9 mouse cellular contexts compared by ENCODE assay signal in genomic region chr16:87319541-87320251, GRCm38 (mm10). TPM values are rescaled to one million over a fixed set of nuclear protein-coding genes. Genes with fewer than 3 reads are reported as not detected.
DNase-seq lines count a peak whose midpoint lies in the region; ATAC-seq lines count a peak whose summit lies in the region.
"Had no signal": no experiment of that assay in that cellular context is flagged by ENCODE, and none has a peak within 500 bp of the region (broad histone marks: within the 10 kb centered on the region; RNA-seq: fewer than 3 reads in every experiment).

No protein-coding gene starts in this region.

- H3K36me3 ChIP-seq in heart, embryonic 11.5 days (ENCODE audit: control insufficient read depth, insufficient read depth, low read length): no peaks in the 10 kb centered on the region
- no peaks in the 10 kb centered on the region for H3K36me3 ChIP-seq in limb, embryonic 13.5 days
- no peaks in the 10 kb centered on the region for H3K36me3 ChIP-seq in neural tube, embryonic 14.5 days (ENCODE audit: control insufficient read depth, insufficient read depth, low read length)

- H3K9me3 ChIP-seq in heart, embryonic 11.5 days (replicated peaks; ENCODE audit: control insufficient read depth, low read length): no peaks in the 10 kb centered on the region
- no peaks in the 10 kb centered on the region for H3K9me3 ChIP-seq in limb, embryonic 13.5 days
- no peaks in the 10 kb centered on the region for H3K9me3 ChIP-seq in neural tube, embryonic 14.5 days (ENCODE audit: control insufficient read depth, low read length)

- no peak for ATAC-seq in heart, embryonic 11.5 days (replicated peaks; ENCODE audit: insufficient number of reproducible peaks, low FRiP score, low TSS enrichment)
- ATAC-seq in limb, embryonic 13.5 days (ENCODE audit: low FRiP score, low read depth): peak; percentile 90
- ATAC-seq in neural tube, embryonic 14.5 days (ENCODE audit: low read depth): peak; percentile 53; the same call in 1 of the 2 replicates
- no peak for ATAC-seq in granulocyte monocyte progenitor cell, adult 5-6 weeks (replicated peaks; ENCODE audit: poor library complexity, severe bottlenecking)
- ATAC-seq in activated CD4-positive, CD25-positive, alpha-beta regulatory T cell, adult 4 months: no peak

- no peaks in the 10 kb centered on the region for H3K27me3 ChIP-seq in heart, embryonic 11.5 days (ENCODE audit: control insufficient read depth, insufficient read depth, low read length)
- no peaks in the 10 kb centered on the region for H3K27me3 ChIP-seq in limb, embryonic 13.5 days
- H3K27me3 ChIP-seq in neural tube, embryonic 14.5 days (ENCODE audit: control insufficient read depth, insufficient read depth, low read length): no peaks in the 10 kb centered on the region

- no peak overlapping the region for H3K4me2 ChIP-seq in heart, embryonic 11.5 days
- peak overlapping the region; percentile 21; the same call in 1 of the 2 replicates for H3K4me2 ChIP-seq in limb, embryonic 13.5 days (replicated peaks)
- no peak overlapping the region for H3K4me2 ChIP-seq in neural tube, embryonic 14.5 days (ENCODE audit: low read depth, low read length)

- DNase-seq in heart, adult 8-10 months (ENCODE audit: low spot score): peak; percentile 21
- DNase-seq in gastrocnemius, postnatal 25 days: peak; percentile 50
- no peak for DNase-seq in thymus, postnatal 14 days
- DNase-seq: adrenal gland, adult 2 months had no signal

- H3K4me1 ChIP-seq in heart, embryonic 11.5 days (ENCODE audit: control insufficient read depth, insufficient read depth, low read length): 0 out of 2 replicates have a peak, but pooled peaks cover 3% of the 10 kb centered on the region
- H3K4me1 ChIP-seq in limb, embryonic 13.5 days: peaks cover 33% of the 10 kb centered on the region
- 0 out of 2 replicates have a peak, but pooled peaks cover 12% of the 10 kb centered on the region for H3K4me1 ChIP-seq in neural tube, embryonic 14.5 days (ENCODE audit: control insufficient read depth, insufficient read depth, low read length)

- no peak overlapping the region for H3K27ac ChIP-seq in heart, embryonic 11.5 days (ENCODE audit: low read depth, low read length)
- H3K27ac ChIP-seq in limb, embryonic 13.5 days: peak overlapping the region; percentile 93
- no peak overlapping the region for H3K27ac ChIP-seq in neural tube, embryonic 14.5 days (ENCODE audit: low read depth, low read length)

- H3K9ac ChIP-seq in heart, embryonic 11.5 days (ENCODE audit: low read depth, low read length): no peak overlapping the region
- no peak overlapping the region for H3K9ac ChIP-seq in limb, embryonic 13.5 days
- no peak overlapping the region for H3K9ac ChIP-seq in neural tube, embryonic 14.5 days (replicated peaks; ENCODE audit: low read depth, low read length)

- H3K4me3 ChIP-seq in heart, embryonic 11.5 days (ENCODE audit: low read depth, low read length): no peak overlapping the region
- no peak overlapping the region for H3K4me3 ChIP-seq in limb, embryonic 13.5 days
- no peak overlapping the region for H3K4me3 ChIP-seq in neural tube, embryonic 14.5 days (ENCODE audit: low read depth, low read length)

- 55% methylated on average over 5 of the region's 5 CpGs for WGBS in heart, embryonic 11.5 days (ENCODE audit: insufficient replicate concordance)
- 15% methylated on average over 5 of the region's 5 CpGs for WGBS in limb, embryonic 13.5 days
- 48% methylated on average over 5 of the region's 5 CpGs for WGBS in neural tube, embryonic 14.5 days

RNA-seq across cellular contexts. Expression of gene N6amt1, which starts 34.3 kb away (rescaled TPM):
- 10 to 100 TPM; 20.0 to 21.2 (median 20.4) TPM for total RNA-seq in heart, adult 8-10 months (2022)
- polyA plus RNA-seq in heart, embryonic 11.5 days (2014; fragmentation: Nextera tagmentation; extraction: Ambion mirVana): 23.2 and 24.7 TPM in 2 replicates
- total RNA-seq in gastrocnemius, postnatal 25 days (2021): 1 to 10 TPM; 6.6 to 7.1 TPM
- polyA plus RNA-seq in limb, embryonic 13.5 days (2015; fragmentation: Nextera tagmentation; extraction: Ambion mirVana): 32.6 and 35.6 TPM in 2 replicates
- 25.9 and 26.4 TPM in 2 replicates for polyA plus RNA-seq in neural tube, embryonic 14.5 days (2014; fragmentation: Nextera tagmentation; extraction: Ambion mirVana)
- 7.8 and 19.6 TPM in 2 replicates for total RNA-seq in granulocyte monocyte progenitor cell, adult 5-6 weeks (2014; fragmentation: Nextera tagmentation)
- 10.0 and 13.2 TPM in 2 replicates for total RNA-seq in granulocyte monocyte progenitor cell, adult 5-6 weeks (2017)
- polyA plus RNA-seq in activated CD4-positive, CD25-positive, alpha-beta regulatory T cell, adult 4 months (2017; shearing (Covaris generic)): 10 to 100 TPM; 18.8 to 20.4 TPM

Comparison
In these comparisons a context has a peak if more than half of its experiments do, and no peak if none do; other contexts are left out.
1. ATAC-seq: peak in limb, embryonic 13.5 days (single experiment) and neural tube, embryonic 14.5 days (single experiment); none in heart, embryonic 11.5 days (single experiment), granulocyte monocyte progenitor cell, adult 5-6 weeks (single experiment) and activated CD4-positive, CD25-positive, alpha-beta regulatory T cell, adult 4 months (single experiment).